Mouse (Mus musculus): ENCODE data around the gene Thsd1. TPM values are rescaled to one million over a fixed set of nuclear protein-coding genes. Genes with fewer than 3 reads are reported as not detected.
"Not testable (repeated sequence)": the region's sequence is repeated elsewhere in the genome, so short reads cannot be mapped to it uniquely, and the experiment has no call there.

Thsd1 gene
- polyA plus RNA-seq, 1 experiment from 2014 or later = 6.1 TPM

GRCm38 (mm10) chr8:22274641-22275040, 47.5 kb downstream of the Thsd1 start:
- Histone ChIP-seq H3K36me3 (ENCODE audit: control insufficient read depth, insufficient read depth, low read length) (no peaks in the 10 kb centered on the region), H3K4me1 (ENCODE audit: control insufficient read depth, insufficient read depth, low read length) (no peaks in the 10 kb centered on the region), H3K9me3 (replicated peaks; ENCODE audit: control insufficient read depth, low read length) (no peaks in the 10 kb centered on the region), H3K4me2 (ENCODE audit: low read length) (no peak overlapping the region), H3K27ac (ENCODE audit: low read depth, low read length) (no peak overlapping the region), H3K4me3 (ENCODE audit: low read depth, low read length) (no peak overlapping the region), H3K9ac (ENCODE audit: low read length) (no peak overlapping the region), H3K27me3 (replicated peaks; ENCODE audit: control insufficient read depth, insufficient read depth, low read length) (no peaks in the 10 kb centered on the region)
- no peak for ATAC-seq
- WGBS = 79% methylated on average over 10 of the region's 10 CpGs
- DNase-seq (ENCODE audit: low spot score) = no peak

- no peaks in the 10 kb centered on the region for H3K27me3 ChIP-seq (replicated peaks; ENCODE audit: control insufficient read depth, insufficient read depth, low read length)
- H3K9me3 ChIP-seq (replicated peaks; ENCODE audit: control insufficient read depth, low read length) = no peaks in the 10 kb centered on the region
- WGBS = 76% methylated on average over 2 of the region's 2 CpGs
- no peak within 1 kb of the TSS for H3K4me3 ChIP-seq (ENCODE audit: low read depth, low read length)
- H3K36me3 ChIP-seq (ENCODE audit: control insufficient read depth, insufficient read depth, low read length) = no peaks in the 10 kb centered on the region
- no peak within 1 kb of the TSS for H3K9ac ChIP-seq (ENCODE audit: low read length)
- no peak for ATAC-seq
- DNase-seq (ENCODE audit: low spot score) = no peak
- H3K4me2 ChIP-seq (ENCODE audit: low read length) = no peak within 1 kb of the TSS
- H3K4me1 ChIP-seq (ENCODE audit: control insufficient read depth, insufficient read depth, low read length) = no peaks in the 10 kb centered on the region
- no peak within 1 kb of the TSS for H3K27ac ChIP-seq (ENCODE audit: low read depth, low read length)
These were observed 55.9 kb downstream of the Thsd1 start, which contains the start of gene Tpte for GRCm38 (mm10) chr8:22282999-22283491. Tpte (plus strand) TSS chr8:22283441.

- no peak overlapping the region for H3K9ac ChIP-seq (ENCODE audit: low read length)
- no peak overlapping the region for H3K27ac ChIP-seq (ENCODE audit: low read depth, low read length)
- ATAC-seq = no peak
- no peak overlapping the region for H3K4me2 ChIP-seq (ENCODE audit: low read length)
- no peak overlapping the region for H3K4me3 ChIP-seq (ENCODE audit: low read depth, low read length)
- WGBS = 43% methylated on average over 2 of the region's 2 CpGs
- DNase-seq (ENCODE audit: low spot score) = no peak
- H3K4me1 ChIP-seq (ENCODE audit: control insufficient read depth, insufficient read depth, low read length) = no peaks in the 10 kb centered on the region
- H3K9me3 ChIP-seq (replicated peaks; ENCODE audit: control insufficient read depth, low read length) = no peaks in the 10 kb centered on the region
- no peaks in the 10 kb centered on the region for H3K36me3 ChIP-seq (ENCODE audit: control insufficient read depth, insufficient read depth, low read length)
- H3K27me3 ChIP-seq (replicated peaks; ENCODE audit: control insufficient read depth, insufficient read depth, low read length) = no peaks in the 10 kb centered on the region
These were observed 75.2 kb downstream of the Thsd1 start for GRCm38 (mm10) chr8:22302326-22302725.

GRCm38 (mm10) chr8:22302896-22303306, 75.8 kb downstream of the Thsd1 start:
- WGBS = 14% methylated on average over 7 of the region's 7 CpGs
- no peaks in the 10 kb centered on the region for H3K4me1 ChIP-seq (ENCODE audit: control insufficient read depth, insufficient read depth, low read length)
- H3K9ac ChIP-seq (ENCODE audit: low read length) = peak overlapping the region; percentile 46

GRCm38 (mm10) chr8:22304045-22304444, 76.9 kb downstream of the Thsd1 start:
- H3K36me3 ChIP-seq (ENCODE audit: control insufficient read depth, insufficient read depth, low read length); H3K9ac ChIP-seq (ENCODE audit: low read length): not testable (repeated sequence)
- 90% methylated on average over 8 of the region's 9 CpGs for WGBS

More at GRCm38 (mm10) chr8:22302896-22303306, 75.8 kb downstream of the Thsd1 start:
- ATAC-seq = peak; percentile 77
- Histone ChIP-seq H3K9me3 (replicated peaks; ENCODE audit: control insufficient read depth, low read length) (no peaks in the 10 kb centered on the region), H3K27ac (ENCODE audit: low read depth, low read length) (no peak overlapping the region), H3K4me3 (ENCODE audit: low read depth, low read length) (peak overlapping the region; percentile 16), H3K4me2 (ENCODE audit: low read length) (peak overlapping the region; percentile 48), H3K36me3 (ENCODE audit: control insufficient read depth, insufficient read depth, low read length) (no peaks in the 10 kb centered on the region), H3K27me3 (replicated peaks; ENCODE audit: control insufficient read depth, insufficient read depth, low read length) (no peaks in the 10 kb centered on the region)
- peak; percentile 60 for DNase-seq (ENCODE audit: low spot score)

GRCm38 (mm10) chr8:22306999-22307398, 79.9 kb downstream of the Thsd1 start:
- 84% methylated on average over 10 of the region's 10 CpGs for WGBS
- no peak for DNase-seq (ENCODE audit: low spot score)

More at GRCm38 (mm10) chr8:22304045-22304444, 76.9 kb downstream of the Thsd1 start:
- not testable (repeated sequence) for H3K4me2 ChIP-seq (ENCODE audit: low read length); DNase-seq (ENCODE audit: low spot score); H3K4me3 ChIP-seq (ENCODE audit: low read depth, low read length); ATAC-seq; H3K27me3 ChIP-seq (replicated peaks; ENCODE audit: control insufficient read depth, insufficient read depth, low read length); H3K4me1 ChIP-seq (ENCODE audit: control insufficient read depth, insufficient read depth, low read length); H3K27ac ChIP-seq (ENCODE audit: low read depth, low read length); H3K9me3 ChIP-seq (replicated peaks; ENCODE audit: control insufficient read depth, low read length)

More at GRCm38 (mm10) chr8:22306999-22307398, 79.9 kb downstream of the Thsd1 start:
- no peaks in the 10 kb centered on the region for H3K36me3 ChIP-seq (ENCODE audit: control insufficient read depth, insufficient read depth, low read length)
- H3K27me3 ChIP-seq (replicated peaks; ENCODE audit: control insufficient read depth, insufficient read depth, low read length) = no peaks in the 10 kb centered on the region
- no peaks in the 10 kb centered on the region for H3K4me1 ChIP-seq (ENCODE audit: control insufficient read depth, insufficient read depth, low read length)
- no peak overlapping the region for H3K4me3 ChIP-seq (ENCODE audit: low read depth, low read length)
- no peaks in the 10 kb centered on the region for H3K9me3 ChIP-seq (replicated peaks; ENCODE audit: control insufficient read depth, low read length)
- no peak overlapping the region for H3K27ac ChIP-seq (ENCODE audit: low read depth, low read length)
- ATAC-seq = no peak
- no peak overlapping the region for H3K4me2 ChIP-seq (ENCODE audit: low read length)
- H3K9ac ChIP-seq (ENCODE audit: low read length) = no peak overlapping the region

Other genes with a start within 250 kb of the Thsd1 start
- gene Atp7b, start 167.0 kb upstream of the Thsd1 start, polyA plus RNA-seq (2014; fragmentation: Nextera tagmentation; extraction: Ambion mirVana) = 1.2 TPM in 2 replicates
- 16.7 and 19.1 TPM in 2 replicates for gene Alg11, start 166.6 kb upstream of the Thsd1 start, polyA plus RNA-seq (2014; fragmentation: Nextera tagmentation; extraction: Ambion mirVana)
- gene Nek5, start 102.3 kb upstream of the Thsd1 start, polyA plus RNA-seq (2014; fragmentation: Nextera tagmentation; extraction: Ambion mirVana) = 0.54 and 0.65 TPM in 2 replicates
- gene Nek3, start 60.9 kb upstream of the Thsd1 start, polyA plus RNA-seq (2014; fragmentation: Nextera tagmentation; extraction: Ambion mirVana) = 7.5 and 7.9 TPM in 2 replicates
- 32.0 and 39.1 TPM in 2 replicates for gene Ckap2, start 41.5 kb upstream of the Thsd1 start, polyA plus RNA-seq (2014; fragmentation: Nextera tagmentation; extraction: Ambion mirVana)
- 29.1 and 32.8 TPM in 2 replicates for gene Vps36, start 34.5 kb upstream of the Thsd1 start, polyA plus RNA-seq (2014; fragmentation: Nextera tagmentation; extraction: Ambion mirVana)
- gene Tpte, start 56.1 kb downstream of the Thsd1 start, polyA plus RNA-seq (2014; fragmentation: Nextera tagmentation; extraction: Ambion mirVana) = not detected in 2 replicates
- gene Slc25a15, start 171.3 kb downstream of the Thsd1 start, polyA plus RNA-seq (2014; fragmentation: Nextera tagmentation; extraction: Ambion mirVana) = 8.3 and 8.4 TPM in 2 replicates
- gene Mrps31, start 184.0 kb downstream of the Thsd1 start, polyA plus RNA-seq (2014; fragmentation: Nextera tagmentation; extraction: Ambion mirVana) = 37.3 and 37.9 TPM in 2 replicates